11 mouse cellular contexts compared by ENCODE assay signal in genomic region chr10:26371416-26371815, GRCm38 (mm10). TPM values are rescaled to one million over a fixed set of nuclear protein-coding genes. Genes with fewer than 3 reads are reported as not detected.
DNase-seq lines count a peak whose midpoint lies in the region; ATAC-seq lines count a peak whose summit lies in the region.
"Had no signal": no experiment of that assay in that cellular context is flagged by ENCODE, and none has a peak within 500 bp of the region (broad histone marks: within the 10 kb centered on the region; RNA-seq: fewer than 3 reads in every experiment).

No protein-coding gene starts in this region.

- DNase-seq in heart, adult 11 months: peak; percentile 87
- DNase-seq in heart, adult 8-10 months (ENCODE audit: low spot score): no peak
- peak; percentile 9 for DNase-seq in gastrocnemius, postnatal 14 days
- DNase-seq in yolk sac, embryonic 10.5 days (ENCODE audit: low spot score): peak; percentile 16
- no peak for DNase-seq in ovary, adult 18-20 months (ENCODE audit: low spot score)
- DNase-seq: cerebellum, adult 18-20 months; spleen, adult 18-20 months had no signal

- no peak overlapping the region for H3K9ac ChIP-seq in midbrain, embryonic 16.5 days (ENCODE audit: low read depth, low read length)
- H3K9ac ChIP-seq in midbrain, embryonic 15.5 days: no peak overlapping the region

- no peak overlapping the region for H3K4me3 ChIP-seq in midbrain, embryonic 16.5 days (ENCODE audit: low read depth, low read length)
- no peak overlapping the region for H3K4me3 ChIP-seq in midbrain, embryonic 15.5 days
- H3K4me3 ChIP-seq: megakaryocyte, embryonic 14.5 days had no signal

- H3K4me1 ChIP-seq in midbrain, embryonic 16.5 days (ENCODE audit: control insufficient read depth, insufficient read depth, low read length): peaks cover 13% of the 10 kb centered on the region
- peaks cover 22% of the 10 kb centered on the region for H3K4me1 ChIP-seq in midbrain, embryonic 15.5 days

- no peak overlapping the region for H3K27ac ChIP-seq in midbrain, embryonic 16.5 days (ENCODE audit: low read length)
- no peak overlapping the region for H3K27ac ChIP-seq in midbrain, embryonic 15.5 days

- intact Hi-C loops in gastrocnemius, postnatal 14 days (cut with DNase I; ENCODE audit: low total_unique reads): loop anchor here (10.0 kb wide), 1 partner anchor 513 kb away; no protein-coding TSS in a partner anchor

- no peak for ATAC-seq in midbrain, embryonic 16.5 days
- no peak for ATAC-seq in midbrain, embryonic 15.5 days (replicated peaks)
- no peak for ATAC-seq in erythroid progenitor cell, adult 5-6 weeks (replicated peaks; ENCODE audit: low FRiP score, poor library complexity, severe bottlenecking)

- H3K27me3 ChIP-seq in midbrain, embryonic 16.5 days (ENCODE audit: control insufficient read depth, insufficient read depth, low read depth, low read length): no peaks in the 10 kb centered on the region
- H3K27me3 ChIP-seq in midbrain, embryonic 15.5 days (replicated peaks): no peaks in the 10 kb centered on the region
- H3K27me3 ChIP-seq: megakaryocyte, embryonic 14.5 days had no signal

- peak overlapping the region; percentile 14 for H3K4me2 ChIP-seq in midbrain, embryonic 16.5 days (ENCODE audit: low read length)
- no peak overlapping the region for H3K4me2 ChIP-seq in midbrain, embryonic 15.5 days

- H3K36me3 ChIP-seq in midbrain, embryonic 16.5 days (ENCODE audit: control insufficient read depth, insufficient read depth, low read length): 0 out of 2 replicates have a peak, but pooled peaks cover 3% of the 10 kb centered on the region
- no peaks in the 10 kb centered on the region for H3K36me3 ChIP-seq in midbrain, embryonic 15.5 days (replicated peaks)

- H3K9me3 ChIP-seq in midbrain, embryonic 16.5 days (replicated peaks; ENCODE audit: control insufficient read depth, low read length, poor library complexity, severe bottlenecking): no peaks in the 10 kb centered on the region
- H3K9me3 ChIP-seq in midbrain, embryonic 15.5 days: no peaks in the 10 kb centered on the region
- H3K9me3 ChIP-seq: megakaryocyte, embryonic 14.5 days had no signal

- 60% methylated on average over 7 of the region's 7 CpGs for WGBS in midbrain, embryonic 16.5 days
- WGBS in midbrain, embryonic 15.5 days: 66% methylated on average over 7 of the region's 7 CpGs

RNA-seq across cellular contexts. Expression of gene L3mbtl3, which starts 4.4 kb away (rescaled TPM):
- 1 to 10 TPM; 6.7 to 7.0 (median 6.9) TPM for total RNA-seq in heart, adult 8-10 months (2022)
- 35.4 and 38.7 TPM in 2 replicates for polyA plus RNA-seq in midbrain, embryonic 16.5 days (2015; fragmentation: Nextera tagmentation; extraction: Ambion mirVana)
- polyA plus RNA-seq in midbrain, embryonic 15.5 days (2015; fragmentation: Nextera tagmentation; extraction: Ambion mirVana): 33.9 and 37.5 TPM in 2 replicates
- 1 to 10 TPM; 6.7 to 7.1 TPM for total RNA-seq in gastrocnemius, postnatal 14 days (2021)
- total RNA-seq in erythroid progenitor cell, adult 5-6 weeks (2015; ENCODE audit: low replicate concordance): 2.1 and 6.8 TPM in 2 replicates
- 2.1 and 2.9 TPM in 2 replicates for total RNA-seq in erythroid progenitor cell, adult 5-6 weeks (2017; ENCODE audit: low replicate concordance)

Comparison
In these comparisons a context has a peak if more than half of its experiments do, and no peak if none do; other contexts are left out.
1. DNase-seq: peak in heart, adult 11 months (single experiment), gastrocnemius, postnatal 14 days (single experiment) and yolk sac, embryonic 10.5 days (single experiment); none in heart, adult 8-10 months (single experiment) and ovary, adult 18-20 months (single experiment).